Mouse (Mus musculus): ENCODE measurements around the gene Elovl5. TPM values are rescaled to one million over a fixed set of nuclear protein-coding genes. Genes with fewer than 3 reads are reported as not detected.

Elovl5 gene
- 98.0 TPM for polyA plus RNA-seq (2014; fragmentation: Illumina TruSeq; extraction: RNeasy Lipid Tissue Mini Kit (QIAGEN cat#74804); ENCODE audit: low read depth, low replicate concordance)

GRCm38 (mm10) chr9:77917074-77917621 lies at the start of gene Elovl5:
Gene Elovl5 (plus strand): TSS chr9:77917364.

Other genes starting within 250 kb of the Elovl5 start
- gene Gclc, start 162.8 kb upstream of the Elovl5 start, polyA plus RNA-seq (2014; fragmentation: Illumina TruSeq; extraction: RNeasy Lipid Tissue Mini Kit (QIAGEN cat#74804); ENCODE audit: low read depth, low replicate concordance), result 89.5 TPM
- gene Gcm1, start 134.6 kb downstream of the Elovl5 start, polyA plus RNA-seq (2014; fragmentation: Illumina TruSeq; extraction: RNeasy Lipid Tissue Mini Kit (QIAGEN cat#74804); ENCODE audit: low read depth, low replicate concordance), result not detected
- 45.2 TPM for gene Fbxo9, start 191.7 kb downstream of the Elovl5 start, polyA plus RNA-seq (2014; fragmentation: Illumina TruSeq; extraction: RNeasy Lipid Tissue Mini Kit (QIAGEN cat#74804); ENCODE audit: low read depth, low replicate concordance)
- gene Ick, start 191.8 kb downstream of the Elovl5 start, polyA plus RNA-seq (2014; fragmentation: Illumina TruSeq; extraction: RNeasy Lipid Tissue Mini Kit (QIAGEN cat#74804); ENCODE audit: low read depth, low replicate concordance), result 98.6 TPM

Data from sigmoid colon, adult 10 weeks (tissue).